Mouse (Mus musculus) erythroid progenitor cell, adult 5-6 weeks (primary cell): ENCODE measurements around the gene Dram2. TPM values are rescaled to one million over a fixed set of nuclear protein-coding genes. Genes with fewer than 3 reads are reported as not detected.
"Not testable (repeated sequence)": the region's sequence is repeated elsewhere in the genome, so short reads cannot be mapped to it uniquely, and the experiment has no call there.

Experiments used
- ATAC-seq: replicated peaks from 2 replicates; pipeline ENCODE4 v1.8.0; 2016; ENCODE audit warnings: moderate number of reproducible peaks, mild to moderate bottlenecking, moderate TSS enrichment, inconsistent platforms; ENCODE audit not compliant: poor library complexity, low FRiP score, severe bottlenecking
- total RNA-seq, 2 experiments: library from RNA; stranded (forward) in 1 of 2; stranded (reverse) in 1 of 2; fragments of 150-400 nt in 1 of 2; fragments of 186-747, 209-891 nt in 1 of 2; gene quantifications; 2 replicates each; pipeline versions ENCODE4 v1.2.3 to v1.2.4; 2015 to 2017; ENCODE audit warnings: low replicate concordance in 2 of 2

The Dram2 gene
- total RNA-seq (2015; ENCODE audit: low replicate concordance), result 26.7 and 26.8 TPM in 2 replicates
- total RNA-seq (2017; ENCODE audit: low replicate concordance), result 9.4 and 24.5 TPM in 2 replicates

- ATAC-seq, result peak; percentile 88
Measured at GRCm38 (mm10) chr3:106547171-106547923, at the start of gene Dram2, which contains the start of gene Cept1. Dram2 (plus strand) TSS chr3:106547798. Cept1 (minus strand) TSS chr3:106547802.

GRCm38 (mm10) chr3:106500510-106500909, 47.1 kb upstream of the Dram2 start:
- no peak for ATAC-seq

GRCm38 (mm10) chr3:106502892-106503291, 44.7 kb upstream of the Dram2 start:
- ATAC-seq, result no peak

GRCm38 (mm10) chr3:106510669-106511068, 36.9 kb upstream of the Dram2 start:
- ATAC-seq, result no peak

GRCm38 (mm10) chr3:106515016-106515415, 32.6 kb upstream of the Dram2 start:
- no peak for ATAC-seq

- ATAC-seq, result no peak
Measured at GRCm38 (mm10) chr3:106522730-106523129, 24.9 kb upstream of the Dram2 start.

GRCm38 (mm10) chr3:106526411-106526810, 21.2 kb upstream of the Dram2 start:
- no peak for ATAC-seq

GRCm38 (mm10) chr3:106528032-106528431, 19.6 kb upstream of the Dram2 start:
- no peak for ATAC-seq

- ATAC-seq, result peak; percentile 49; the same call in 1 of the 2 replicates
Measured at GRCm38 (mm10) chr3:106533277-106533676, 14.3 kb upstream of the Dram2 start.

- ATAC-seq, result no peak
Measured at GRCm38 (mm10) chr3:106544721-106545316, 2.8 kb upstream of the Dram2 start.

GRCm38 (mm10) chr3:106547924-106548539, 434 bp downstream of the Dram2 start:
- ATAC-seq, result peak; percentile 68

- no peak for ATAC-seq
Measured at GRCm38 (mm10) chr3:106548971-106549370, 1.4 kb downstream of the Dram2 start.

GRCm38 (mm10) chr3:106553411-106553810, 5.8 kb downstream of the Dram2 start:
- no peak for ATAC-seq

- no peak for ATAC-seq
Measured at GRCm38 (mm10) chr3:106555743-106556250, 8.2 kb downstream of the Dram2 start.

- ATAC-seq, result no peak
Measured at GRCm38 (mm10) chr3:106558271-106558670, 10.7 kb downstream of the Dram2 start.

- ATAC-seq, result no peak
Measured at GRCm38 (mm10) chr3:106565876-106566275, 18.3 kb downstream of the Dram2 start.

- ATAC-seq, result no peak
Measured at GRCm38 (mm10) chr3:106573191-106573590, 25.6 kb downstream of the Dram2 start.

- ATAC-seq, result no peak
Measured at GRCm38 (mm10) chr3:106579296-106579695, 31.7 kb downstream of the Dram2 start.

GRCm38 (mm10) chr3:106593631-106594030, 46.0 kb downstream of the Dram2 start:
- not testable (repeated sequence) for ATAC-seq

- ATAC-seq, result no peak
Measured at GRCm38 (mm10) chr3:106618103-106618502, 70.5 kb downstream of the Dram2 start.
